Mouse (Mus musculus) neural tube, embryonic 14.5 days (tissue): ENCODE data around the gene Rad9a. TPM values are rescaled to one million over a fixed set of nuclear protein-coding genes. Genes with fewer than 3 reads are reported as not detected.

Source experiments
- ATAC-seq: fragments of 200-750 bp; cut with Nextera tagmentation; 2 replicates; pipeline ENCODE4 v1.8.0; 2017; ENCODE audit warnings: low read depth, mild to moderate bottlenecking, moderate TSS enrichment, moderate library complexity
- H3K27ac ChIP-seq: fragments of 300-500 bp; sonication (generic); 2 replicates; pipeline ENCODE4 v1.5.1; 2014; ENCODE audit warnings: low read depth, mild to moderate bottlenecking, control low read depth, low read length, moderate library complexity, mixed read lengths
- H3K27me3 ChIP-seq: fragments of 300-500 bp; sonication (generic); 2 replicates; pipeline ENCODE4 v1.6.1; 2014; ENCODE audit warnings: low read length; ENCODE audit not compliant: control insufficient read depth, insufficient read depth
- H3K36me3 ChIP-seq: fragments of 300-500 bp; sonication (generic); 2 replicates; pipeline ENCODE4 v1.6.1; 2014; ENCODE audit warnings: low read length, mixed read lengths; ENCODE audit not compliant: control insufficient read depth, insufficient read depth
- H3K4me1 ChIP-seq: fragments of 300-500 bp; sonication (generic); 2 replicates; pipeline ENCODE4 v1.6.1; 2014; ENCODE audit warnings: low read length; ENCODE audit not compliant: control insufficient read depth, insufficient read depth
- H3K4me2 ChIP-seq: fragments of 300-500 bp; sonication (generic); 2 replicates; pipeline ENCODE4 v1.6.1; 2014; ENCODE audit warnings: mild to moderate bottlenecking, low read depth, low read length, control low read depth
- H3K4me3 ChIP-seq: fragments of 300-500 bp; sonication (generic); 2 replicates; pipeline ENCODE4 v1.5.1; 2014; ENCODE audit warnings: low read depth, low read length, control low read depth, mixed read lengths
- H3K9ac ChIP-seq: fragments of 300-500 bp; sonication (generic); replicated peaks from 2 replicates; pipeline ENCODE4 v1.6.1; 2014; ENCODE audit warnings: low read depth, mild to moderate bottlenecking, control low read depth, low read length, mixed read lengths
- H3K9me3 ChIP-seq: fragments of 300-500 bp; sonication (generic); 2 replicates; pipeline ENCODE4 v1.6.1; 2016; ENCODE audit warnings: low read length; ENCODE audit not compliant: control insufficient read depth
- WGBS: fragments of 180-500 bp; shearing (Covaris S2); extraction: QIAGEN DNeasy Blood & Tissue Kit; methylation state at CpG from one replicate; pipeline ENCODE4 v1.1.7; 2014; 5-methylcytosine and 5-hydroxymethylcytosine counted together
- polyA plus RNA-seq: library from polyadenylated mRNA; unstranded; fragments of >200 nt; fragmentation: Nextera tagmentation; extraction: Ambion mirVana; gene quantifications from 2 replicates; pipeline ENCODE4 v1.2.1, GENCODE M21; 2014

Gene Rad9a
- polyA plus RNA-seq, 1 experiment from 2014 or later: 23.0 TPM

DNA sequence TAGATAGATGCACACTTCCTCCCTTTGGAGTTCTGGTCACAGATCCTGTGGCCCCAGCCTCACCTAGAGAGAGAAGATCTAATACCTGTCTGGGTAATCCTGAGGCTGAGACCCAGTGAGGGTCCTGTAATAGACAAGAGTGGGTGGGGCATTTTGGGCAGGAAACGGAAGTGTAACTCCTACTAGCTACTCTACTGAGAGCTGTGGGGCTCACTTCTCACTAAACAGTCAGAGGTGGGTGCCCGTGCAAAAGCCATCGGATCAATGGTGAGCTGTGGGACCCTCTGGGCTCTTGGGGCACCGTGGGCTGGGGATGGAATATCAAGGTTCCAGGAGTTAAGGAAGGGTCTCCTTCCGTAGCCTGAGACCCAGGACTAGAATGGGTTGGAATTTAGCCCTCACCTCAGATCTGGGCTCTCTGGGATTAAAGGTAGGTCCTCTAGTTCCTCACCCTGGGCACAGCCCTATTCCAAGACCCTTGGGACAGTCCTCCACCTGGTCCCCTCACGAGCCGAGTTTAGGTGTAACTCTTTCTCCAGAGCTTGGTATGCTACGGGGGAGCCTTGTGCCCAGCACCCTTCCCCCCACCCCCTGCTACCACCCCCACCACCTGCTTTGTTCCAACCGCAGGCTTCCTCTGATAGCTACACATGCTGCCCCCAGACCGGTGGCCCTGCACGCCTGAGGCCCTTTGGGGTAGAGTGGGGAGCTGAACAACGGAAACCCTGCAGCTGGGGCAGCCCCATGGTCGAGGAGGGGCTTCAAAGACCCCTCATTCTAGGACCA, 46.8 kb downstream of the Rad9a start:
- no peak overlapping the region for H3K4me2 ChIP-seq
- WGBS: 86% methylated on average over 13 of the region's 13 CpGs
- no peaks in the 10 kb centered on the region for H3K9me3 ChIP-seq
- H3K9ac ChIP-seq: no peak overlapping the region
- H3K27ac ChIP-seq: no peak overlapping the region
- no peaks in the 10 kb centered on the region for H3K27me3 ChIP-seq
- H3K4me1 ChIP-seq: peaks cover 5% of the 10 kb centered on the region
- no peak for ATAC-seq
- H3K4me3 ChIP-seq: no peak overlapping the region
- peaks cover 50% of the 10 kb centered on the region for H3K36me3 ChIP-seq

DNA sequence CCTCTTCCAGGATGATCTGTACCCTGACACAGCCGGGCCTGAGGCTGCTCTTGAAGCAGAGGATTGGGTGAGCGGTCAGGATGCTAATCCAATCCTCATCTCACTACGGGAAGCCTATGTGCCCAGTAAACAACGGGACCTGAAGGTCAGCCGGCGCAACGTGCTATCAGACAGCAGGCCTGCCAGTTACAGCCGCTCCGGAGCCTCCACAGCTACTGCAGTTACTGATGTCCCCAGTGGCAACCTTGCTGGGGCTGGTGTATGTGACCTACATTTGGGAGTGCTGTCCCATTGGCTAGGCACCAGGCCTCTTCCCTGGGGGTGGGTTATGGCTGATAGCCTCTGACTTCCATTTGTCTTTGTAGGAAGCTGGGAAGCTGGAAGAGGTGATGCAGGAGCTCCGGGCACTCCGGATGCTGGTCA, 48.2 kb downstream of the Rad9a start, which contains the start of gene Ptprcap:
TSS of gene Ptprcap (plus strand) at position 373 of the 423 bp plus-strand sequence.
- H3K9ac ChIP-seq: no peak within 1 kb of the TSS
- H3K27ac ChIP-seq: no peak within 1 kb of the TSS
- no peaks in the 10 kb centered on the region for H3K9me3 ChIP-seq
- ATAC-seq: no peak
- H3K4me1 ChIP-seq: peaks cover 14% of the 10 kb centered on the region
- H3K27me3 ChIP-seq: no peaks in the 10 kb centered on the region
- H3K4me3 ChIP-seq: no peak within 1 kb of the TSS
- peaks cover 36% of the 10 kb centered on the region for H3K36me3 ChIP-seq
- WGBS: 84% methylated on average over 11 of the region's 11 CpGs
- H3K4me2 ChIP-seq: no peak within 1 kb of the TSS

DNA sequence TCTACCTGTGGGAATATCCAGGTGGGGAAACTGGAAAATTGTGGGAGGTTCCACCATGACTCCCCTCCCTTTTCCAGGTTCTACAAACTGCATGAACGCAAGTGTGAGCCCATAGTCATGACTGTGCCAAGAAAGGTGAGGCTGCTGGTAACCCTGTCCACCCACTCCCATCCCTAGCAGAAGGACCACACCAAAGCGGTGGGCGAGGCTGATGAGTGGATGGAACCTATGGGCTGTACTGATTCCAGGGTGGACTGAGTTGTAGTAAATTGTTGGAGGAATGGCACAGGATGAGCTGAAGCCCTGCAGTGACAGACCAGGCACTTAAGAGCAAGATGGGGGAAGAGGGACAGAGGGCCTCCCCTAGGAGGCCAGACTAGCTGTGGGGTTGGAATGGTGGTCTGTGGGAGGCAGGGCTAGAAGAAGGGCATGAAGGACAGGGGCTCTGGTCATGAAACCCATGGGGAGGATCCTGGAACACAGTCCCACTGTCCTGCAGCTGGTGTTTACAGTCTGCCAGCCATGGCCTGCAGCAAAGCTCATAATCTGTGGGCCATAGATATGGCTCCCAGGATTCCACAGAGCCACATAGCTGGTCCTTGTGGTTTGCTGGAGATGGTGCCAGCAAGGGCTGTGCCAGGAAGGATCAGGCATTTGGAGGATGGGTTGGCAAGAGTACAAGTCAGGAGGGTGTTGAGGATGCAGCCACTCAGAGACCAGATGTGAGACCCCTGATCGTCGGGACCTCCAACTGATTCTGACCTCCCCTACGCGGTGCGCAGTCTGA, 48.8 kb downstream of the Rad9a start:
- Histone ChIP-seq H3K36me3 (peaks cover 30% of the 10 kb centered on the region), H3K4me1 (peaks cover 20% of the 10 kb centered on the region), H3K4me3 (no peak overlapping the region), H3K9me3 (no peaks in the 10 kb centered on the region), H3K27ac (no peak overlapping the region), H3K9ac (no peak overlapping the region), H3K27me3 (no peaks in the 10 kb centered on the region), H3K4me2 (no peak overlapping the region)
- no peak for ATAC-seq
- WGBS: 87% methylated on average over 8 of the region's 8 CpGs

DNA sequence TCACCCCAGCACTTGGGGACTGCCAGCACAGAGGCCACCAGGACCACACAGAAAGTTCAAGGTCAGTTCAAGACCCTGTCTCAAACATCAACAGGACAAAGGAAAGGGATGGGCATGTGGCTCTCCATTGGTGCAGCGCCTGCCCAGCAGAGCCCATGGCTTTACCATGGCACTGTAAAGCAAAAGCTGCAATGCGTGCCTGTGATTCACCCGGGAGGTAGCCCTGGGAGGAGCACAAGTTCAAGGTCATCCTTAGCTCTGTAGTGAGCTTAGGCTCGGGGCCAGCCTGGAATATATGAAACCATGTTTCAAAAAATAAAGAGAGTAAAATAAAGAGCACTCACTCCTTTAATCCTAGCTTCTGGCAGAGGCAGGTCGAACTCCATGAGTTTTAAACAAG, 49.6 kb downstream of the Rad9a start:
- Histone ChIP-seq H3K4me3 (no peak overlapping the region), H3K27me3 (no peaks in the 10 kb centered on the region), H3K9ac (no peak overlapping the region), H3K4me1 (peaks cover 20% of the 10 kb centered on the region), H3K9me3 (no peaks in the 10 kb centered on the region), H3K36me3 (peaks cover 24% of the 10 kb centered on the region; the same call in 1 of the 2 replicates), H3K27ac (no peak overlapping the region), H3K4me2 (no peak overlapping the region)
- 84% methylated on average over 5 of the region's 5 CpGs for WGBS
- ATAC-seq: no peak

DNA sequence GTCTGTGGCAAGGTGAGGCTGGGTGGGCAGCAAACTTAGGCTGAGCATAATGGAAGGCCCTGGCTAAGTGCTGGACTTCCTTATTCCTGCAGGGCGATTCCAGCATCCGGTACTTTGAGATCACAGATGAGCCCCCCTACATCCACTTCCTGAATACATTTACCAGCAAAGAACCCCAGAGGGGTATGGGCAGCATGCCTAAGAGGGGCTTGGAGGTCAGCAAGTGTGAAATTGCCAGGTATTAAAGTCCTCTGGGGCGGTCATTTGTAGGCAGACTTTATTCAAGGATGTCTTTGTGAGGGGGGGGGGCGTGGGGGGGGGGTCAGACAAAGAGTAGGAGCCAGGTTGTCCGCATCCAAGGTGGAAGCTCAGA, 50.0 kb downstream of the Rad9a start:
- no peak overlapping the region for H3K4me3 ChIP-seq
- no peaks in the 10 kb centered on the region for H3K27me3 ChIP-seq
- H3K27ac ChIP-seq: no peak overlapping the region
- no peak overlapping the region for H3K9ac ChIP-seq
- H3K9me3 ChIP-seq: no peaks in the 10 kb centered on the region
- 72% methylated on average over 5 of the region's 5 CpGs for WGBS
- H3K36me3 ChIP-seq: peaks cover 20% of the 10 kb centered on the region; the same call in 1 of the 2 replicates
- ATAC-seq: no peak
- no peak overlapping the region for H3K4me2 ChIP-seq
- peaks cover 20% of the 10 kb centered on the region for H3K4me1 ChIP-seq

DNA sequence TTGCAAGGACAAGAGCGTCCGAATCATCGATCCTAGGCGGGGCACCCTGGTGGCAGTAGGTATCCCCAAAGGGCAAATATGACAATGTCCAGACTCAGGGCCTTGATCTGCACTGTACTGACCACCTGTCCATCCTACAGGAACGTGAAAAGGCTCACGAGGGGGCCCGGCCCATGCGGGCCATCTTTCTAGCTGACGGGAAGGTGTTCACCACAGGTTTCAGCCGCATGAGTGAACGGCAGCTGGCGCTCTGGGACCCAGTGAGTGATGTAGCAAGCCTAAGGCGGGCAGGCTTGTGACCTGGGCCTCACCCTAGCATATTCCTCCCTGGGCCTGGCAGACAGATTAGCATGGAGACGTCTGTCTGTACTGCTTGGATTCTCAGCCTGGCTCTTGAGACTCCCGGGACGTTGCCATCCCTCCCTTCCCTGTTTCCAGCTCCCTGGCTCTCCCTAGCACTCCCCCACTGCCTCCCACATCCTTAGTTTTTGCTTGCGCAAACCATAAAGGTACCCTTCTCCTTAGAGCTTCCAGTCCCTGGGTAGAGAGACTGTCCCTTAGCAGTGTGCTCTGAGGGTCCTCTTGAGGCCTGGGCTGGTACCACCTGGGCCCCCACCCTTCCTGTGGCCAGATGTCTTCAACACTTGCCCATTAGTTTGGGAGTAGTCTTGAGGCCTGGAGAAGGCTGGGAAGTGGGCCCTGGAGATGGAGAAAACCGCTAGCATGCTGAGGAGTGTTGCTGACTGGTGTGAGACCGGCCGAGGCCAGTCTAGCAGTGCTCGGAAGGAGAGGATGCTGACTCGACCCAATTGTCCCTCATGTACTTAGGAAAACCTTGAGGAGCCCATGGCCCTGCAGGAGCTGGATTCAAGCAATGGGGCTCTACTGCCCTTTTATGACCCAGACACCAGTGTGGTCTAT, 50.6 kb downstream of the Rad9a start:
- Histone ChIP-seq H3K27ac (no peak overlapping the region), H3K27me3 (no peaks in the 10 kb centered on the region), H3K4me3 (no peak overlapping the region), H3K9ac (no peak overlapping the region), H3K9me3 (no peaks in the 10 kb centered on the region), H3K4me2 (no peak overlapping the region), H3K36me3 (peaks cover 16% of the 10 kb centered on the region; the same call in 1 of the 2 replicates), H3K4me1 (peaks cover 20% of the 10 kb centered on the region)
- whole genome bisulfite sequencing: 89% methylated on average over 22 of the region's 22 CpGs
- no peak for ATAC-seq

DNA sequence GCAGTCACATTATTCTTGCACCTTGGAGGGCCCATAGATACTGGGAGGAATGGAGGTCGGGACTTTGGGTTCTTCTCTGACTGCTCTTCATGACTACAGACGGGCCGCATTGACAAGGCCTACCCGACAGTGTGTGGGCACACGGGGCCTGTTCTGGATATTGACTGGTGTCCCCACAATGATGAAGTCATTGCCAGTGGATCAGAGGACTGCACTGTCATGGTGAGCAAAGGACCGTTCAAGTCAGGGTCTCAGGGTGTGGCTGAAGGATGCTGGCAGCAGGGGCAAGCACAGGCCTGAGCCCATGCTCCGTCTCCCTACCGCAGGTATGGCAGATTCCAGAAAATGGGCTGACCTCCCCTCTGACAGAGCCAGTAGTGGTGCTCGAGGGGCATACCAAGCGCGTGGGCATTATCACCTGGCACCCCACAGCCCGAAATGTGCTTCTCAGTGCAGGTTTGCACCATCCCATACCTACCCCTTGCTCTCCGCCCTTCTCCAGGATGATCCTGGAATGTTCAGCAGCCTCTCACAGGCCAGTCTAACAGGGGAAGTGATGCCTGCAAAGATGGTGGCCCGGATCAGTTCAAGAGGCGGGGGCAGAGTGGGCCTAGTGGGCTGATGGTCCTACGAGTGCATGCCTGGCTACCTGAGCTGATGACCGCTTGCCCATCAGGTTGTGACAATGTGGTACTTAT, 51.5 kb downstream of the Rad9a start:
- peaks cover 20% of the 10 kb centered on the region for H3K4me1 ChIP-seq
- H3K4me2 ChIP-seq: peak overlapping the region; percentile 89
- WGBS: 96% methylated on average over 17 of the region's 17 CpGs
- no peak for ATAC-seq
- no peaks in the 10 kb centered on the region for H3K27me3 ChIP-seq
- H3K27ac ChIP-seq: no peak overlapping the region
- H3K9ac ChIP-seq: no peak overlapping the region; the same call in 1 of the 2 replicates
- no peak overlapping the region for H3K4me3 ChIP-seq
- no peaks in the 10 kb centered on the region for H3K9me3 ChIP-seq
- H3K36me3 ChIP-seq: peaks cover 12% of the 10 kb centered on the region; the same call in 1 of the 2 replicates

DNA sequence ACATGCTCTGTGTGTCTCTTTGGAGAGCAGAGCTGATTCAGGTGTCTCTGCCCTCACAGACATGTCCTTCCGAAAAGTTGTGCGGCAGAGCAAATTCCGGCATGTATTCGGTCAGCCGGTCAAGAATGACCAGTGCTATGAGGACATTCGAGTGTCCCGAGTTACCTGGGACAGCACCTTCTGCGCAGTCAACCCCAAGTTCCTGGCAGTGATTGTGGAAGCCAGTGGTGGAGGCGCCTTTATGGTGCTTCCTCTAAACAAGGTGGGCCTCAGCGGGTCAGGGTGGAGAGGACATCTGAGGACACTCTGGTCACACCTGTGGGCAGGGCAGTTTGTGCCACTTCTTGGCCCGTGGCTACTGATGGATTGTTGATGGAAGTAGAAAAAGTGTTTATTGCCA, 52.2 kb downstream of the Rad9a start:
- Histone ChIP-seq H3K9me3 (no peaks in the 10 kb centered on the region), H3K36me3 (peaks cover 12% of the 10 kb centered on the region; the same call in 1 of the 2 replicates), H3K27me3 (no peaks in the 10 kb centered on the region), H3K4me3 (peak overlapping the region; percentile 90), H3K9ac (no peak overlapping the region; the same call in 1 of the 2 replicates), H3K4me1 (peaks cover 20% of the 10 kb centered on the region), H3K27ac (no peak overlapping the region), H3K4me2 (peak overlapping the region; percentile 89)
- WGBS: 89% methylated on average over 11 of the region's 11 CpGs
- ATAC-seq: no peak
